Mouse (Mus musculus) large intestine, adult 2 months (tissue): ENCODE results near the gene Ints2. TPM values are rescaled to one million over a fixed set of nuclear protein-coding genes. Genes with fewer than 3 reads are reported as not detected.
A peak's percentile ranks its signal among the peaks of the same experiment; 100 is the strongest.
"Not testable (repeated sequence)": the region's sequence is repeated elsewhere in the genome, so short reads cannot be mapped to it uniquely, and the experiment has no call there.

Experiments used
- DNase-seq: peaks from one replicate; pipeline ENCODE4 v3.0.0-alpha.2; 2012; ENCODE audit warnings: low read depth, low spot score
- WGBS: fragments of 180-500 bp; shearing (Covaris S2); methylation state at CpG from one replicate; pipeline ENCODE4 v1.1.7; 2018; 5-methylcytosine and 5-hydroxymethylcytosine counted together
- polyA plus RNA-seq: library from polyadenylated mRNA; depleted of rRNA; stranded (reverse); fragments of >200 nt; gene quantifications from 2 replicates; pipeline ENCODE4 v1.2.3, GENCODE M21; 2012; rRNA removed

Gene Ints2
- polyA plus RNA-seq, result 4.3 and 8.4 TPM in 2 replicates

- DNase-seq, result peak; percentile 64
- WGBS, result 3% methylated on average over 32 of the region's 32 CpGs
Observed at GRCm38 (mm10) chr11:86257460-86258076, at the start of gene Ints2. Ints2 (minus strand) TSS chr11:86257575.

- 81% methylated on average over 10 of the region's 10 CpGs for WGBS
- DNase-seq, result not testable (repeated sequence)
Observed at GRCm38 (mm10) chr11:86292201-86292600, 34.8 kb upstream of the Ints2 start.

DNA sequence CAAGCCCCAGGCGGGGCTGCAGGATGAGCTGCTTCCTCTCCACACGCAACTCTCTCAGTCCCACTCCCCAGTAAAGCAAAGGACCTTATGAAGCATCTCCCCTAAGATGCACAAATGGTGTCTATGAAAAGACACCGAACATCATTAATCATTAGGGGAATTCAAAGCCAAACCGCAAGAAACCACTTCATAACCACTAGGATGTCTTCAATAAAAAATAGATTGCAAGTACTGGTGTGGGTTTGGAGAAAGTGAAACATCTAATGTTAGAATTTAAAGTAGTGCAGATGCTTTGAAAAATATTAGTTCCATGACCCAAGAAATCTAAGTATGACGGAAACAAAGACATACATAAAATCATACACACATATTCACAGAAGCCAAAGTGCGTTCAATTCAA is 34.3 kb upstream of the Ints2 start:
- no peak for DNase-seq
- 91% methylated on average over 6 of the region's 6 CpGs for WGBS

GRCm38 (mm10) chr11:86285729-86286128 is 28.4 kb upstream of the Ints2 start:
- 92% methylated on average over 8 of the region's 8 CpGs for WGBS
- DNase-seq, result no peak

DNA sequence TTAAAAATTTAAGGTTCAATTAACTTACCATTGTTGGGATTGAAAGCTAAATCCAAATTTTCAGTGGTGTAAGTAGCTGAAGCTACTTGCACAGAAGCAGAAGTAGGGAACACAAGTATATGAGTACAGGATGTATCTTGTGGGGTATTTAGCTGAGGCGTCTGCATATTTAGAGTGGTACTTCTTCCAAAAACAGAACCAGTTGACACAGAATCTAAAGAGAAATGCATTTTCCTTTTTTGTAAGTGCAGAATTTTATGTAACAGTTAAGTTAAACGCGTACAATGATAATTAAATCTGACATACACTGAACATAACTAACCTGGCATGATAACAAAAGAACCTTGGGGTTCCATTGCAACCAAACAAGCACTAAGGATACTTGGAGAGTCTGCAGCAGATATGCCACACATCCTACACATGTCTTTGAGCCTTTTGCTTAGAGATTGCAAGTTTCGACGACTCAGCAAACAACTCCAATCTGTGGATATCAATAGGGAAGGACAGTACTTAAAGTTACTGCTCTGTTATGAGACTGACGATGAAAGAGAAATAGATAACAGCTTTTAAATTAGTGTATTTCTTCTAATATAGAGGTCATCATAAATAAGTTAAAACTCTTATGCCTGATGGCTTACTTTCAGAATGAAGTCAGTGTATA is 21.2 kb upstream of the Ints2 start:
- DNase-seq, result no peak
- WGBS, result 95% methylated on average over 6 of the region's 6 CpGs

DNA sequence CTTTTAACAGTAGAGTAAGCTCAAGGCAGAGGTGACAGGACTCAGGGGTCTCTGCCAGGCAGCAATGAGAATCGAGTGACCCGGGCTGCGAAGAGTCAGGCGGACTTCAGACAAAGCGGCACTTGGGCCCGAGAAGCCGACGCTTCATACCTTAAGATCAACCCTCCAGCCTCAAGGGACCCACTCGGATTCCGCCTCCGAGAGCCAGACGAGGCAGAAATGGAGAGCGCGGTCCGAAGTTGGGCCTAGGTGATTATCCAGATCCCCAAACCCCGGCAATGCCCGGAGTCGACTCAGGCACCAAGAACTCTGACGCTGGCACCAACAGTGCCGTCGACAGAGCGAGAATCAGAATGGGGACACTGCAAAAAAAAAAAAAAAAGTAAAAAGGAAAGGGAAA is 321 bp downstream of the Ints2 start:
- under 1% methylated on average over 22 of the region's 22 CpGs for WGBS
- no peak for DNase-seq

DNA sequence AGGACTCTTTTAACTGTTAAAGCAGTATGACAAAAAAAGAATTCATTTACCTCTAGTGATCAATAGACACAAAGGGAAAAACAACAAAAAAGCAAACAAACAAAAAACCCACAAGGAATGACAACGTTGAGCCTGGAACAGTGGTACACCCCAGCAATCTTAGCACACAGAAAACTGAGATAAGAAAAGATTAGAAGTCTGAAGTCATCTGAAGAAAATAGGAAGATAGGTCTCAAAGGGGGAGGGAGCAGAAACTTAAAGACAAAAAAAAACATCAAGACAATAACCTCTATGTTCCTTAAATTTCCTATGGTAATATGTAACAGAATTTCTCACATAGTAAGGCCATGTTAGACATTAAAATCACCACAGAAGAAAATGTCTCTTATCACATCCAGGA is 4.0 kb downstream of the Ints2 start:
- no peak for DNase-seq
- WGBS, result 70% methylated on average over 1 of the region's 1 CpGs

- WGBS, result 54% methylated on average over 4 of the region's 4 CpGs
- DNase-seq, result no peak
Observed at GRCm38 (mm10) chr11:86232446-86232845, 24.9 kb downstream of the Ints2 start.

- DNase-seq, result no peak
- WGBS, result 93% methylated on average over 13 of the region's 13 CpGs
Observed at GRCm38 (mm10) chr11:86231781-86232350, 25.5 kb downstream of the Ints2 start.

GRCm38 (mm10) chr11:86226646-86227180 is 30.7 kb downstream of the Ints2 start:
- DNase-seq, result no peak
- WGBS, result 83% methylated on average over 8 of the region's 8 CpGs

DNA sequence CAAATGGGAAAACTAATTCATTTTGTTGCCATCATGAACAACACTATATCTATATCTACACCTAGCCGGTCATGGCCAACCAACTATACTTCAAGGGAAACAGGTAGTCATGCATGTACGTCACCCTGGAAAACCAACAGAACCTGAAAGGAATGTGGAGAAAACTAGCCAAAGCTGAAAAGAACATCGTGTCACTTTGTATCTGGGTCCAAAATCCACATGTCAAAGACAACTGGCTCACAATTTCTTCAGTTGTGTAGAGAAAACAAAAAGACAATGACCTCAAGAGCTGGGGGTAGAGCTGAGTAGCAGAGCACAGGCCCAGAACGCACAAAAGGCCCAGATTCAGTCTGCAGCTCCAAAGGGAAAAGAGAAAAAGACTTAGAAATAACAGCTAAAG is 31.6 kb downstream of the Ints2 start:
- WGBS, result 87% methylated on average over 4 of the region's 4 CpGs
- no peak for DNase-seq

DNA sequence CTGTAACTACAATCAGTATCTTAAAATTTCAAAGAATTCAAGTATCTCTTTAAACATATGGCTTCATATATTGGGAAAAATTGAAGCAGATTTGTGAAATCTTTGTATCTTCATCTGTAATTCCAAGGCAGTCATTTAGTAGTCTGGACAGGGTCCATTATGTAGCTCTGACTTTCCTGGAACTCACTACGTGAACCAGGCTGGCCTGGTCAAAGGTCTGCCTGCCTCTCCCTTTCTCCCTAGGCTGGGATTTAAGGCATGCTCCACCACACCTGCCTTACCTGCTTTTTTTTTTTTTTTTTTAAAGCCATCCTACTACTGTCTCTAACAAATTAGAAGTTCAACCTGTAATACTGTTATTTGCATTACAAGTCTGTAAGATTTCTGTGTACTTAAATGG is 45.6 kb downstream of the Ints2 start:
- WGBS, result 26% methylated on average over 1 of the region's 1 CpGs
- peak; percentile 53 for DNase-seq

DNA sequence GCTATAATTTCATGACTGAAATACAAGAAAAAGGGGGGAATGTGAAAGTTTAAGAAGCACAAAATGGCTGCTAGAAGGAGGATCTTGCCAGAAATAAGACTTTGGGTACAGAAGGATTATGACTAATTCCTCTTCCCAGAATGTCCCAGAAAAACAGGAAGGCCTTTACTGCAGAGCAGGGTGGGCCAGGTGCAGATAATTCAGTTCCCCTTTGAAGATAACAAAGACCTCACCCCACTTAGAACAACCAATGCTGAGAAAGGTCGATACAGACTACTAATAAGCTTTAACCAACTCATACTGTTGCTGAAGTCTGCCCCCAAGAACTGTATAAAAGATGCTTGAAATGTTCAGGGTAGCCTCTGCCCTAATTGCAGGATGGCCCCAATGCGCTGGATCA is 48.3 kb downstream of the Ints2 start:
- WGBS, result 83% methylated on average over 2 of the region's 2 CpGs

GRCm38 (mm10) chr11:86205876-86206275 is 51.5 kb downstream of the Ints2 start:
- WGBS, result 76% methylated on average over 4 of the region's 4 CpGs
- no peak for DNase-seq

More for the DNA sequence above, 48.3 kb downstream of the Ints2 start:
- no peak for DNase-seq

GRCm38 (mm10) chr11:86205031-86205430 is 52.3 kb downstream of the Ints2 start:
- DNase-seq, result no peak
- 97% methylated on average over 5 of the region's 5 CpGs for WGBS

DNA sequence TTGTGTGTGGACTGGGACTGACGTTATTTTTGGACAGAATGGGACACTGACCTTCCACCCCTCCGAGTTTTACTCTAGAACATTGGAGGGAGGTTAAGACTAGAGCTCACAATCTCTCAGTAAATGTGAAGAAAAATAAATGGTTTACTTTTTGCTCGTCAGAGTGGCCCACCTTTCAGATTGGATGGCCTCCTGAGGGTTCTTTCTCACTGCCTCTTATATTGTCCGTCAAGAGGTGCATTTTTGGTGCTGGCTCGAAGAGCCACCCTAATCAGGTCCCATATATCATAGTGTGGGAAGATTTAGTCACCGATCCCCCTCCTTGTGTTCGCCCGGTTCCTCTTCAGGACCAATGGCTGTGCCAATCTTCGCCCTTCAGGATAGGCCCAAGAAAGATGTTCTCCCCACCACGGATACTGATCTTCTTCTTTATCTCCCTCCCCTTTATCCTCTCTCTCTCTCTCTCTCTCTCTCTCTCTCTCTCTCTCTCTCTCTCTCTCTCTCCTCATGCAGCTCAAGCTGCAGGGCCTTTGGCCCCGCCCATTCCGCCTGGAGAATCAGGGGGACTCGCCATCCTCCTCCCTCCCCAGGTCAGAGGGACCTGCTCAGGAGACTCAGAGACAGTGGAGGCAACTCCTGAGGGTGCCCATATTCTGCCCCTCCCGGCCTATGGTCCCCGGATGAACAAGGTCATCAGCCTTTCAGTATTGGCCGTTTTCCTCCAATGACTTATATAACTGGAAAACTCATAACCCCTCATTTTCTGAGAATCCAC is 55.3 kb downstream of the Ints2 start:
- DNase-seq, result no peak
- WGBS, result 12% methylated on average over 16 of the region's 16 CpGs

- whole genome bisulfite sequencing, result under 1% methylated on average over 60 of the region's 60 CpGs
- DNase-seq, result peak; percentile 98
Observed at GRCm38 (mm10) chr11:86201037-86201786, 56.2 kb downstream of the Ints2 start, which contains the start of gene Brip1. Brip1 (minus strand) TSS chr11:86201193.

DNA sequence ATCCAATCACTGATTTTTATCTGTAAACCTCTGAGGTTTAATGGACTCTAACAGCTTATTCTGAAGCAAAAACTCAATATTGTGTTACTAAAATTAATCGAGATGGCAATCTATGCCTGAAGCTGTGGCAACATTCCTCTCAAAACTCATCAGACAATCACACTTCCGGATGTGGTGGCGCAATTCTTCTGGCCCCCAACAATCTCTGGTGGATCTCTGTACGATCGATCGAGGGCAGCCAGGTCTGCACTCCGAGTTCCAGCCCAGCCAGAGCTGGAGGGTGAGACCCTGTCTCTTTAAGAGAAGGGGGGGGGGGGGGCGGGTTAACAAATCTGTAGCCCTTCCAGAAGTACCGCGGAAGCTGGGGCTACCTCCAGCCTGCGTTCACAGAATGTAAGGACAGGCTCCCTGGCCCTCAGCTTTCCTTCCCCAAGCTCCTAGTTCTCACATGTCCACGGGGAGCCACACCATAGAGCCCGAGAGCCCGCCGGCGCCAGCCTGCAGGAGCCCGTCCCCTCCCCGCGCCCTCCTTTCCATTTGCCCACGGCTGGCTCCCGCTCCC is 56.8 kb downstream of the Ints2 start:
- no peak for DNase-seq
- WGBS, result under 1% methylated on average over 21 of the region's 21 CpGs

DNA sequence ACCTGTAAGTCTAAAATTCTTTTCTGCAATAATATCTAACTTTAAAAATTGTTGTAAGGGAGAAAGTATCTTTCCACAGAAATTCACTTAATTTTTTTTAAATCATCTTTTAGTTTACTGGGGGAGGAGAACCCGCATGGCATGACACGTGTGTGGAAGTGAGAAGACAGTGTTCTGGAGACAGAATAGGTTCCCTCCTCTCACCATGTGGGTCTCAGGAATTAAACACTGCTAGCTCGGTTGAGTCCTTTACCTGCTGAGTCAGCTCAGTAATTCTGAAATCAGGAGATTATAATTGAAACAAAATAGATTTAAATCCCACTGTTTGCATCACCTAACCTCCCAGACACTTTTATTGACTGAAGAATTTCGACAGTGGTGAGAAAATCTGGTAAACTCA is 57.6 kb downstream of the Ints2 start:
- 43% methylated on average over 4 of the region's 4 CpGs for WGBS
- no peak for DNase-seq
